Mouse (Mus musculus) stomach, postnatal 0 days (tissue): ENCODE results near the gene Smurf2.

Experiments used
- CTCF ChIP-seq: IDR thresholded peaks from 2 replicates; pipeline ENCODE4 v1.5.1; 2016; ENCODE audit warnings: antibody characterized with exemption, low read depth, mild to moderate bottlenecking, moderate library complexity
- EP300 ChIP-seq: optimal IDR thresholded peaks from 2 replicates; pipeline ENCODE3; 2016; ENCODE audit warnings: antibody characterized with exemption

DNA sequence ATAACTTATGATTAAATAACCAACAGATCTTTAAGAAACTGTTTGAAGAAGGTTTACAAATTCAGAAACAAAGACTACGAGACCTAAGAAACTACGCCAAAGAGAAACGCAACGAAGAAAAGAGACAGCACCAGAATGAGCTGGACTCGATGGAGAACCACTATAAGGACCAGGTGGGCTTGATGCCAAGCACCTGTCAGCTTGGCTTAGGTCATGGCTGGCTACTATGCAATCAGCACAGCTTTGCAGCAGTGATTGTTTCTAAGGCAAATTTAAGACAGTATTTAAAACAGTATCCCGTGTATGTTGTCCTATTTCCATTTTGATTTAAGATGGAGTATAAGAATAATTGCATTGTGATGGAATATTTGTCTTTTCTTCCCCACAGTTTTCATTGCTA lies 102.7 kb downstream of the Smurf2 start:
- TF ChIP-seq CTCF (no peak), EP300 (no peak)
